Mouse (Mus musculus) heart, embryonic 11.5 days (tissue): ENCODE measurements around the gene 2900026A02Rik. TPM values are rescaled to one million over a fixed set of nuclear protein-coding genes. Genes with fewer than 3 reads are reported as not detected.

ENCODE experiments used
- ATAC-seq: fragments of 200-750 bp; cut with Nextera tagmentation; replicated peaks from 2 replicates; pipeline ENCODE4 v1.8.0; 2017; ENCODE audit warnings: moderate library complexity; ENCODE audit not compliant: insufficient number of reproducible peaks, low FRiP score, low TSS enrichment
- H3K27ac ChIP-seq: fragments of 300-500 bp; sonication (generic); 2 replicates; pipeline ENCODE4 v1.5.1; 2014; ENCODE audit warnings: mild to moderate bottlenecking, low read depth, low read length
- H3K27me3 ChIP-seq: fragments of 300-500 bp; sonication (generic); 2 replicates; pipeline ENCODE4 v1.6.1; 2014; ENCODE audit warnings: mild to moderate bottlenecking, low read length, mixed read lengths; ENCODE audit not compliant: control insufficient read depth, insufficient read depth
- H3K36me3 ChIP-seq: fragments of 300-500 bp; sonication (generic); 2 replicates; pipeline ENCODE4 v1.6.1; 2014; ENCODE audit warnings: mild to moderate bottlenecking, low read length, moderate library complexity, mixed read lengths; ENCODE audit not compliant: control insufficient read depth, insufficient read depth
- H3K4me1 ChIP-seq: fragments of 300-500 bp; sonication (generic); 2 replicates; pipeline ENCODE4 v1.6.1; 2014; ENCODE audit warnings: low read length; ENCODE audit not compliant: control insufficient read depth, insufficient read depth
- H3K4me2 ChIP-seq: fragments of 300-500 bp; sonication (generic); 2 replicates; pipeline ENCODE4 v1.6.1; 2014; ENCODE audit warnings: mild to moderate bottlenecking, moderate library complexity
- H3K4me3 ChIP-seq: fragments of 300-500 bp; sonication (generic); 2 replicates; pipeline ENCODE4 v1.5.1; 2014; ENCODE audit warnings: low read depth, low read length
- H3K9ac ChIP-seq: fragments of 300-500 bp; sonication (generic); 2 replicates; pipeline ENCODE4 v1.6.1; 2014; ENCODE audit warnings: mild to moderate bottlenecking, low read depth, low read length, moderate library complexity
- H3K9me3 ChIP-seq: fragments of 300-500 bp; sonication (generic); replicated peaks from 2 replicates; pipeline ENCODE4 v1.6.1; 2016; ENCODE audit warnings: low read length; ENCODE audit not compliant: control insufficient read depth
- WGBS: fragments of 180-500 bp; shearing (Covaris S2); extraction: QIAGEN DNeasy Blood & Tissue Kit; methylation state at CpG from one replicate; pipeline ENCODE4 v1.1.7; 2014; ENCODE audit not compliant: insufficient replicate concordance; 5-methylcytosine and 5-hydroxymethylcytosine counted together
- polyA plus RNA-seq: library from polyadenylated mRNA; unstranded; fragments of >200 nt; fragmentation: Nextera tagmentation; extraction: Ambion mirVana; gene quantifications from 2 replicates; pipeline ENCODE4 v1.2.1, GENCODE M21; 2014

Gene 2900026A02Rik
- polyA plus RNA-seq, 1 experiment from 2014 or later, result 7.0 TPM

DNA sequence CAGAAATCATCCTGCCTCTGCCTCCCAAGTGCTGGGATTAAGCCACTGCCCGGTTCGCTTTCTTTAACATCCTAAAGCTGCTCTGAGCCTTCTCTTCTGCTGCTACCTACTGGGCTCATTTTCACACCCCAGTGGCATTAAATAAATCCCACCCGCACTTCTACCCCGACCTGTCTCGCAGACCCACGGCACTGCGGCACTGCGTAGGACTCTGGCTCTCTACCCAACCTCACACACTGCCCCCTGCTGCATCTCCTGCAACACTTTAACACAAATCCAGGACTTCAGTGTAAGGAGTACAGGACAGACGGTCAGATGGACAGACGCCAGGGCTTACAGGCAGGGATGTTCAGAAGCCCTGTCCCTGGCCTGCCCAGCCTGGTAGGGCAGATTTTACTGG lies 45.1 kb downstream of the 2900026A02Rik start:
- 77% methylated on average over 10 of the region's 10 CpGs for WGBS
- H3K9ac ChIP-seq, result no peak overlapping the region
- H3K4me2 ChIP-seq, result no peak overlapping the region
- no peaks in the 10 kb centered on the region for H3K36me3 ChIP-seq
- H3K4me3 ChIP-seq, result no peak overlapping the region
- peaks cover 7% of the 10 kb centered on the region for H3K4me1 ChIP-seq
- no peaks in the 10 kb centered on the region for H3K9me3 ChIP-seq
- H3K27me3 ChIP-seq, result no peaks in the 10 kb centered on the region
- ATAC-seq, result no peak
- no peak overlapping the region for H3K27ac ChIP-seq

DNA sequence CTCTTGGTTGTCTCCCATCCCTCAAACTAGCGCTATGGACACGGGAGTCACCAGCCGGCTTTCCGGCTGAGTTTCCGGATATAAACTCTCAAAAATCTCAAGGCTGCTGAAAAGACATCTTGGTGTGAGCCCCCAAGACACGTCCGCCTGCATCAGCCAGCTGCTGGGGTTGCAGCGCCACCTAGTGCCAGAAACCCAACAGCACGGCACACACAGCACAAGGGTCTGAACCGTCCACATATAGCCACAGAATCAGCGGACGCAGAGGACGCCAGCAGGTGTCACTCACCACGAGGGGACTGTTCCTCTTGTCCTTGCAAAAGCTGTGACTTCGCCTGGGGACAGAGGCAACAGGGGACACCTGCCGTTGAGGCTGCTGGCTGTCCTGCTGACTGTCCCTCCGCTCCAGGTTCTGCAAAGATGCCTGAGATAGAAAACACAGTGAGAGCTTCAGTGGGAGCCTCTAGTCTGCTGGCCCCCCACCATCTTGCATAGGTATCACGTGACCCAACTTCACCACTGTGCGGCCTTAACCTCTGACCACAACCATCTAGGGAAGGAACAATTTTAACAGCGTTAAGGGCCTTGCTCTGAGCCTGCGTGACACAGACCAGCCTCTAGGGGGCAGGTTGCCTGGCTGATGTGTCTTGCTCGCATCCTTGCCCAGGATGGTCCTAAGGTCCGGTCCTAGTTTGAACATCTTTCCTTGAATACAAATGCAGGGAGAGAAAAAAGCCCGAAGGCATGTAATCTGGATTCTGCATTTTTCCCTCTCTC lies 45.9 kb downstream of the 2900026A02Rik start:
- no peak overlapping the region for H3K4me2 ChIP-seq
- 31% methylated on average over 24 of the region's 24 CpGs for WGBS
- ATAC-seq, result no peak

DNA sequence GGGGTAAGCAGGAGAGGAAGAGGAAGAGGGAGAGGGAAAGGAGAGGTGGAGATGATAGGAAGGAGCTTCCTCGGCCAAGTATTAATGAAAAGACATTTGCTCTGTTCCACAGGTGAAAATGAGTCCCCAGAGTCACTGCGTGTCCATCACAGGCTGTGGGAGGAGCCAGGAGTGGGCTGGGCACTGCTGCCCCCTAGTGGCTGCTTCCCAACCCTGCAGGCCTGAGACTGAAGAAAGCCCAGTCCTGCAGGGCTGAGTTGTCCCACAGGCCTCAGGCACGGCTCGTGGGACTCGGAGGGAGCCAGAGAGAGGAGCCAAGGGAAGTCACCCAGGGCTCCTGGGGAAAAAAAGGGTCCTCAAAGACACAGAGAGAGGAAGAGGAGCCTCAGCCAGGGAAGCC lies 47.7 kb downstream of the 2900026A02Rik start:
- 13% methylated on average over 5 of the region's 5 CpGs for WGBS
- Histone ChIP-seq H3K4me3 (no peak overlapping the region), H3K9me3 (no peaks in the 10 kb centered on the region), H3K27me3 (no peaks in the 10 kb centered on the region), H3K9ac (no peak overlapping the region), H3K4me1 (no peaks in the 10 kb centered on the region), H3K27ac (no peak overlapping the region), H3K36me3 (no peaks in the 10 kb centered on the region), H3K4me2 (no peak overlapping the region)
- ATAC-seq, result no peak

More for the DNA sequence above, 45.9 kb downstream of the 2900026A02Rik start:
- Histone ChIP-seq H3K4me1 (peaks cover 7% of the 10 kb centered on the region), H3K27ac (no peak overlapping the region), H3K9me3 (no peaks in the 10 kb centered on the region), H3K27me3 (no peaks in the 10 kb centered on the region), H3K4me3 (no peak overlapping the region), H3K36me3 (no peaks in the 10 kb centered on the region), H3K9ac (no peak overlapping the region)

DNA sequence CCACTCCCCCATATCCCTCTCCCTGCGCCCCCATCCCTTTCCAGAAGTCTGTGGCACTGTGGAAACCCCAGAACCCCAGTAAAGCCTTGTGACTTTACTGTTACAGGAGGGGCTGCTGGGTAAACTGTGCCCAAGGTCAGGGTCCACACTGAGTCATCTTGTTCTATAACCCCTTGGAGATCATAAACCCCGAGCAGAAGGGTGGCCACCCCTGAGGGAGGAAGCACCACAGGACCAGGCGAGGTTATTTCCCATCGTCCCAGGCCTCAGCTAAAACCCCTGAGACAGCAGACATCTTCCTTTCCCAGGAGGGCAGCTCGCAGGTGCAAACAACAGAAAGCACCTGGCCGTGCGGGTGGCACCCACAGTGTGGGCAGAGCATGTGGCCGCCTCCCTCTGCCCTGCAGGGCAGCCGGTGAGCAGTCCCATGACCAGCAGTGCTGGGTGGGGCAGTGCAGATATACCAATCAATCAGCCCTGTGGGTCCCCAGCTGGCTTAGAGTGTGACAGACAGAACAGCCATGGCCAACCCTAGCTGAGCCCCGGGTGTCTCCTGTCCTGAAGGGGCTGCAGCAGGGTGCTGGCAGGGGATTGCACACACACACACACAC lies 49.0 kb downstream of the 2900026A02Rik start:
- no peak for ATAC-seq
- H3K27ac ChIP-seq, result no peak overlapping the region
- H3K4me3 ChIP-seq, result no peak overlapping the region
- H3K27me3 ChIP-seq, result no peaks in the 10 kb centered on the region
- H3K9ac ChIP-seq, result no peak overlapping the region
- H3K4me2 ChIP-seq, result no peak overlapping the region
- WGBS, result 76% methylated on average over 10 of the region's 10 CpGs
- no peaks in the 10 kb centered on the region for H3K4me1 ChIP-seq
- no peaks in the 10 kb centered on the region for H3K9me3 ChIP-seq
- H3K36me3 ChIP-seq, result no peaks in the 10 kb centered on the region

DNA sequence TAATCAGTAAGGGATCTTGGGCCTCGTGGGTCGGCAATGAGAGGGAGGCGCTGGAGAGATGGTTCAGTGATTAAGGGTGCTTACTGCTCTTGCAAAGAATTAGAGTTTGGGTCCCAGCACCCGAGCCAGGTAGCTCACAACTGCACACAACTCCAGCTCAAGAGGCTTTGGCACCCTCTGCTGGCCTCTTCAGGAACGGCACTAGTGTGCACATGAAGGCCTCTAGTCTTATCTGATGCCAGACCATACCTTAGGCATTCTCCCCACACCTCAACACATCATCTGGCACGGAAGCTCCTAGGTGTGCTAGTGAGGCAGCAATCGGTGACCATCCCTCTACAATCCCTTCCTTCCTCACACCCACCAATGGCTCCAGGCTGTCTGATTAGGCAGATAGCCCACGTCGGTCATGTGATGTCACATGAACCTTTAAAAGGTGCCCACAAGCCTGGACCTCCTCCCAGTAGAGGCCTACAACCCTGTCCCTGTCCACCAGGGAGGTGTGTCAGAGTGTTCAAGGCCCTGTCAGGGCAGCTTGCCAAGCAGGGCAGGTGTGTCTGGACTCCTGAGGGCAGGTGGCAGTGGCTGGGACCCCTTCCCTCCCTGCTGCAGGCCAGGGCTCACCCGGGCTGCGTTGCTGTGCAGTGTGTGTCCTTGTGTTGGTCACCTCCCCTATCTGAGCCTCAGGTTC lies 50.8 kb downstream of the 2900026A02Rik start:
- Histone ChIP-seq H3K4me2 (no peak overlapping the region), H3K36me3 (no peaks in the 10 kb centered on the region), H3K4me3 (no peak overlapping the region), H3K9ac (no peak overlapping the region), H3K9me3 (no peaks in the 10 kb centered on the region), H3K27ac (no peak overlapping the region), H3K4me1 (peaks cover 13% of the 10 kb centered on the region), H3K27me3 (no peaks in the 10 kb centered on the region)
- no peak for ATAC-seq
- 78% methylated on average over 11 of the region's 11 CpGs for WGBS

DNA sequence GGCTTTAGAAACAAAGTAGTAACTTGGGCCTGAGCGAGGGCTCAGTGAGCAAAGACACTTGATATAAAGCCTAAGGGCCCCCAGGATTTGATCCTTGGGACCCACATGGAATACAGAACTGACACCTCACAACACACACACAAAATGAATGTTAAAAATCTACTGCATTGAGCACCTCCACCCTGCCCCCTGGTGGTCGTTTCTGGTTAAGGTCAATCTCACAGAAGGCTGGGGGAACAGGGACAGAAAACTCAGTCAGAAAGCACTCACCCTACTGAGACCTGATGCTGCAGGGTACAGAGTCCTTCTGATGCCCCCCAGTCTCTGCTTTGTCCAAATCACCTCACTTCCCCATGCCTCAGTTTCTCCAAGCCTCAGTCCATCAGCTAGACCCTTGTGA lies 53.3 kb downstream of the 2900026A02Rik start:
- no peak overlapping the region for H3K4me3 ChIP-seq
- no peaks in the 10 kb centered on the region for H3K36me3 ChIP-seq
- H3K4me2 ChIP-seq, result no peak overlapping the region
- no peaks in the 10 kb centered on the region for H3K9me3 ChIP-seq
- WGBS, result 39% methylated on average over 2 of the region's 2 CpGs
- H3K9ac ChIP-seq, result no peak overlapping the region
- peaks cover 34% of the 10 kb centered on the region for H3K4me1 ChIP-seq
- no peak for ATAC-seq
- no peak overlapping the region for H3K27ac ChIP-seq
- H3K27me3 ChIP-seq, result no peaks in the 10 kb centered on the region

DNA sequence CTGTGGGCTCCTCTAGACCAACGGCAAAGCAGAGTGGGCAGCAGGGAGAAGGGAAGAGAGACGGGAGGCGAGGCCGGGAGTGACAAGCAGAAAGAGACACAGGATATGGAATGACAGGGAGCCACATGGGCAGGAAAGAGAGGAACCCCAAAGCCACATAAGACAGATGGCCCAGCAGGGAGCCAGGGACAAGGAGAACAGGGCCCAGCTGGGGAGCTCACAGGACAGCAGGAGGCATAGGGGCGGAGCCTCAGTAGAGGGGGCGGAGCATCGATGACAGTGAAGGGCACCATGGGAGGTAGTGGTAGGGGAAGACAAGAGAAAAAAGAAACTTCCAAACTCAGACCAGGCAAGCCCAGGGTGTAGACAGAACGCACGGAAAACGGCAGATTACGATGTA lies 55.6 kb downstream of the 2900026A02Rik start:
- Histone ChIP-seq H3K9me3 (no peaks in the 10 kb centered on the region), H3K9ac (0 out of 2 replicates have a peak overlapping the region, but pooled peaks have one; percentile 34), H3K36me3 (no peaks in the 10 kb centered on the region), H3K27me3 (no peaks in the 10 kb centered on the region), H3K27ac (peak overlapping the region; percentile 59; the same call in 1 of the 2 replicates), H3K4me1 (peaks cover 44% of the 10 kb centered on the region), H3K4me2 (peak overlapping the region; percentile 48), H3K4me3 (no peak overlapping the region)
- WGBS, result 44% methylated on average over 11 of the region's 11 CpGs
- ATAC-seq, result no peak

DNA sequence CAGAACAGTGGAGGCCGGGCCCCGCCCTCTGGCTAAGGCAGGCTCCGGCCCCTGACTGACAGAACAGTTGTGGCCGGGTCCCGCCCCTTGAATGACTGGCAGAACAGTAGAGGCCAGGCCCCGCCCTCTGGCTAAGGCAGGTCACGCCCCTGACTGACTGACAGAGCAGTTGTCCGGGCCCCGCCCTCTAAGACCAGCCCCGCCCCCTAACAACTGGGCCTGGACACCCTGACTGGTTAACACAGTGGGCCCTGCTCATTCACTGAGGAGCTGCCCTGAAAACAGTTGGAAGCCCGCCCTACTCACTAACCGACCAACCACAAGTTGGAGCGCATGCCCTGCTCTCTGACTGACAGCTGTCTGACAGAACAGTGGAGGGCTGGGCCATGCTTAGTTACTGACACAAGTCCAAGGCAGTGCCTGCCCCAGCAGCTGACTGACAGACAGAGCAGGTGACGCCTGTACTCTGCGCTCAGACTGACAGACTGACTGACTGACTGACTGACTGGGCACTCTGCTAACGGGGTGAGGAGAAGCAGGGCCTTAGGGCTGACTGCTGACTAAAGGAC lies 56.1 kb downstream of the 2900026A02Rik start:
- H3K9ac ChIP-seq, result 0 out of 2 replicates have a peak overlapping the region, but pooled peaks have one; percentile 34
- 3% methylated on average over 16 of the region's 16 CpGs for WGBS
- no peaks in the 10 kb centered on the region for H3K9me3 ChIP-seq
- H3K36me3 ChIP-seq, result no peaks in the 10 kb centered on the region
- no peaks in the 10 kb centered on the region for H3K27me3 ChIP-seq
- no peak overlapping the region for H3K4me3 ChIP-seq
- peak; percentile 89 for ATAC-seq
- peaks cover 49% of the 10 kb centered on the region for H3K4me1 ChIP-seq
- H3K4me2 ChIP-seq, result peak overlapping the region; percentile 48
- H3K27ac ChIP-seq, result peak overlapping the region; percentile 59; the same call in 1 of the 2 replicates
